Mouse (Mus musculus) T-cell, adult 66 days (primary cell): ENCODE results near the gene Zfp422. TPM values are rescaled to one million over a fixed set of nuclear protein-coding genes. Genes with fewer than 3 reads are reported as not detected.

Experiments
- total RNA-seq, 2 experiments: library from RNA; stranded (reverse); gene quantifications; 3 replicates in 1 of 2; 4 replicates in 1 of 2; pipeline ENCODE4 v1.2.4; 2023

Zfp422 gene
- total RNA-seq, result 10 to 100 TPM; 20.2 to 24.1 TPM

GRCm38 (mm10) chr6:116628539-116629171 is at the start of gene Zfp422:
Zfp422 (minus strand) TSS chr6:116628999.

GRCm38 (mm10) chr6:116673471-116674282 is 44.9 kb upstream of the Zfp422 start, which contains the start of gene Rassf4:
Rassf4 (minus strand) TSS chr6:116673952.

GRCm38 (mm10) chr6:116650406-116650805 is 21.6 kb upstream of the Zfp422 start, which contains the start of gene Depp1:
Depp1 (plus strand) TSS chr6:116650609.

GRCm38 (mm10) chr6:116584095-116584494 is 44.7 kb downstream of the Zfp422 start, which contains the start of gene Olfr215:
Olfr215 (minus strand) TSS chr6:116584195.

Other genes starting within 250 kb of the Zfp422 start
- under 1 TPM in 1 of 2 experiments, not detected in 1; 0.70 TPM for gene Alox5, start 167.8 kb downstream of the Zfp422 start, total RNA-seq
- gene Olfr211, start 139.9 kb downstream of the Zfp422 start, total RNA-seq, result not detected
- gene Olfr212, start 122.5 kb downstream of the Zfp422 start, total RNA-seq, result under 1 TPM in 1 of 2 experiments, not detected in 1; 0.20 TPM
- gene Olfr213, start 90.5 kb downstream of the Zfp422 start, total RNA-seq, result not detected
- 1 to 10 TPM; 2.8 to 3.5 TPM for gene Gm5580, start 77.9 kb downstream of the Zfp422 start, total RNA-seq
- not detected for gene Olfr214, start 74.8 kb downstream of the Zfp422 start, total RNA-seq
- gene Olfr215, start 44.8 kb downstream of the Zfp422 start, total RNA-seq, result not detected
- gene Depp1, start 21.6 kb upstream of the Zfp422 start, total RNA-seq, result not detected
- gene Rassf4, start 45.0 kb upstream of the Zfp422 start, total RNA-seq, result 1 to 10 TPM in 1 of 2 experiments, under 1 TPM in 1; 0.98 to 3.2 TPM
- gene Tmem72, start 87.9 kb upstream of the Zfp422 start, total RNA-seq, result under 1 TPM; 0.24 to 0.35 TPM